Mouse (Mus musculus) embryonic facial prominence, embryonic 11.5 days (tissue): ENCODE data around the gene Gm14743. TPM values are rescaled to one million over a fixed set of nuclear protein-coding genes. Genes with fewer than 3 reads are reported as not detected.
"Not testable (repeated sequence)": the region's sequence is repeated elsewhere in the genome, so short reads cannot be mapped to it uniquely, and the experiment has no call there.

Experiments used
- ATAC-seq: fragments of 200-750 bp; cut with Nextera tagmentation; replicated peaks from 2 replicates; pipeline ENCODE4 v1.8.0; 2017; ENCODE audit warnings: low read depth; ENCODE audit not compliant: insufficient number of reproducible peaks, low FRiP score, low TSS enrichment
- DNase-seq: peaks from one replicate; pipeline ENCODE4 v3.0.0-alpha.2; 2015; ENCODE audit warnings: low spot score
- H3K27ac ChIP-seq: fragments of 300-500 bp; sonication (generic); replicated peaks from 2 replicates; pipeline ENCODE4 v1.5.1; 2014; ENCODE audit warnings: mild to moderate bottlenecking, low read depth, low read length, control low read depth
- H3K27me3 ChIP-seq: fragments of 300-500 bp; sonication (generic); 2 replicates; pipeline ENCODE4 v1.6.1; 2014; ENCODE audit warnings: mild to moderate bottlenecking, low read length, moderate library complexity, mixed read lengths; ENCODE audit not compliant: control insufficient read depth, insufficient read depth
- H3K36me3 ChIP-seq: fragments of 300-500 bp; sonication (generic); replicated peaks from 2 replicates; pipeline ENCODE4 v1.6.1; 2014; ENCODE audit warnings: low read depth, mild to moderate bottlenecking, low read length, moderate library complexity, mixed read lengths; ENCODE audit not compliant: control insufficient read depth, insufficient read depth
- H3K4me1 ChIP-seq: fragments of 300-500 bp; sonication (generic); 2 replicates; pipeline ENCODE4 v1.6.1; 2014; ENCODE audit warnings: low read length, mixed read lengths; ENCODE audit not compliant: control insufficient read depth, insufficient read depth
- H3K4me2 ChIP-seq: fragments of 300-500 bp; sonication (generic); 2 replicates; pipeline ENCODE4 v1.6.1; 2014; ENCODE audit warnings: low read depth, mild to moderate bottlenecking, control low read depth, low read length, moderate library complexity
- H3K4me3 ChIP-seq: fragments of 300-500 bp; sonication (generic); 2 replicates; pipeline ENCODE4 v1.5.1; 2014; ENCODE audit warnings: low read depth, low read length, control low read depth
- H3K9ac ChIP-seq: fragments of 300-500 bp; sonication (generic); replicated peaks from 2 replicates; pipeline ENCODE4 v1.6.1; 2014; ENCODE audit warnings: mild to moderate bottlenecking, control low read depth, low read length
- H3K9me3 ChIP-seq: fragments of 300-500 bp; sonication (generic); replicated peaks from 2 replicates; pipeline ENCODE4 v1.6.1; 2016; ENCODE audit warnings: mild to moderate bottlenecking, low read length, inconsistent platforms, mixed read lengths; ENCODE audit not compliant: control insufficient read depth
- WGBS: fragments of 180-500 bp; shearing (Covaris S2); extraction: QIAGEN DNeasy Blood & Tissue Kit; methylation state at CpG from one replicate; pipeline ENCODE4 v1.1.7; 2014; 5-methylcytosine and 5-hydroxymethylcytosine counted together
- polyA plus RNA-seq: library from polyadenylated mRNA; unstranded; fragments of >200 nt; fragmentation: Nextera tagmentation; extraction: Ambion mirVana; gene quantifications from 2 replicates; pipeline ENCODE4 v1.2.1, GENCODE M21; 2014

Gene Gm14743
- not detected in 2 replicates for polyA plus RNA-seq

DNA sequence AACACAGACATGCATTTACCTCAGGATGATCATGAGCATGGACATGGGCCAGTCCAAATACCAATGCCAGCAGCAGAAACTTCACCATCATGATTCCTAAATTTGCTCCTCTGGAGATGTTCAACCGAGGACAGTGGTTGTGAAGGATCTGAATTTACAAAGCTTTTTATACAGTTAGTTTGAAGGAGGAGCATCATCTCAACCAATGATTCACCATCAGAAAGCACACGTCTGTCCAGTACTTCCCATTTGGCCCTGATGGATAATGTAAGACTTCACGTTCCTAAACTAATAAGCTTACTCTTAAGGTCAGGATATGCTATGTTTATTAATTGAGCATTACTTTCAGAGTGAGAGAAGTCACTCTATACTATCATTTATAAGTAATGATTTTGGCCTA lies at the start of gene Gm14743:
TSS of gene Gm14743 (minus strand) at position 101 of the 400 bp plus-strand sequence.
- H3K27ac ChIP-seq, H3K9ac ChIP-seq, H3K27me3 ChIP-seq, H3K4me1 ChIP-seq, H3K36me3 ChIP-seq, H3K4me3 ChIP-seq, DNase-seq, ATAC-seq, H3K9me3 ChIP-seq, H3K4me2 ChIP-seq: not testable (repeated sequence)
- no CpG with 5 or more reads among the region's 3 CpGs for WGBS

DNA sequence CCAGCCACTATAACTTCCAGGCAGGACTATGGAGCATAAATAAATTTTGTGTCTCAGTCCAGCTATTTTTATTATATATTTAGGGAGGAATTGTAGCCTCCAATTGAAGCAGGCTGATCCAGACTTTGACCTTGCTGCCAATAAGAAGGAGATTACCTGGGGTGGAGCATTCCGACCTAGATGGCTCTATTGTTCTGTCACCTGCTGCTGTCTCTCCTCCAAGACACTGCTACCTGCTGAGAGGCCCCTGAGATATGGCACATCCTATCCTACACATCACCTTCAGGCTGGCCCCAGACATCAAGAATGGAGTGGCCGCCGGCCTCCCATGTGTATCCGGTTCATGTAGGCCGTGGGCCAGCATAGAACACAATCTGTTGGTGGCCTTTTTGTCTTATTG lies 42.9 kb downstream of the Gm14743 start:
- DNase-seq (no peak), ATAC-seq (no peak)

DNA sequence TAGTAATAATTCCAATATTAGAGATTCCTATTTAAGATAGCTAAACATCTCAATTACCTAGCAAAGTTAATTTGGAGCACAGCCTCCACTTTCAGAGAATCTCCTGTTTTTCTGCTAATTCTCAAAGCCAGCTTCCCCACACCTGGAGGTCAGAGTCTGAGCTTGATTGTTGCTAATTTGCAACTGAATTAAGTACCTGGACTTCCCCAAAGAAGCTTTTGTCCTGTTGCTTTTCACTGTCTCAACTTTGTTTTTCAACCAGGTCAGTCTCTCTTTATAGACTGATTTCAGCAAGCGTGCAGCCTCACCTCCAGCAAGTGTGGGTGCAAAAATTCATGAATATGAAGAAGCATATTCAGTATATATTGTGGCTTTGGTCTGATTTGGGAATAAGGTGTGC lies 43.5 kb downstream of the Gm14743 start:
- H3K27me3 ChIP-seq, H3K4me2 ChIP-seq, H3K9ac ChIP-seq, DNase-seq, H3K36me3 ChIP-seq, H3K4me1 ChIP-seq, ATAC-seq, H3K9me3 ChIP-seq, H3K27ac ChIP-seq, H3K4me3 ChIP-seq: not testable (repeated sequence)
- WGBS, result 64% methylated on average over 1 of the region's 1 CpGs

More for the DNA sequence above, 42.9 kb downstream of the Gm14743 start:
- H3K4me1 ChIP-seq, result no peaks in the 10 kb centered on the region
- no peaks in the 10 kb centered on the region for H3K36me3 ChIP-seq
- no peak overlapping the region for H3K4me3 ChIP-seq
- WGBS, result 96% methylated on average over 5 of the region's 5 CpGs
- H3K4me2 ChIP-seq, result no peak overlapping the region
- no peaks in the 10 kb centered on the region for H3K27me3 ChIP-seq
- no peak overlapping the region for H3K9ac ChIP-seq
- H3K27ac ChIP-seq, result no peak overlapping the region
- no peaks in the 10 kb centered on the region for H3K9me3 ChIP-seq

Other genes starting within 250 kb of the Gm14743 start
- not detected in 2 replicates for gene Obp1a, start 154.5 kb downstream of the Gm14743 start, polyA plus RNA-seq
- gene Gm5938, start 120.5 kb downstream of the Gm14743 start, polyA plus RNA-seq, result not detected in 2 replicates
- not detected in 2 replicates for gene Obp1b, start 59.1 kb downstream of the Gm14743 start, polyA plus RNA-seq
- gene 4930480E11Rik, start 123.7 kb upstream of the Gm14743 start, polyA plus RNA-seq, result not detected in 2 replicates